18 mouse cellular contexts compared by ENCODE assay signal in the genomic region with DNA sequence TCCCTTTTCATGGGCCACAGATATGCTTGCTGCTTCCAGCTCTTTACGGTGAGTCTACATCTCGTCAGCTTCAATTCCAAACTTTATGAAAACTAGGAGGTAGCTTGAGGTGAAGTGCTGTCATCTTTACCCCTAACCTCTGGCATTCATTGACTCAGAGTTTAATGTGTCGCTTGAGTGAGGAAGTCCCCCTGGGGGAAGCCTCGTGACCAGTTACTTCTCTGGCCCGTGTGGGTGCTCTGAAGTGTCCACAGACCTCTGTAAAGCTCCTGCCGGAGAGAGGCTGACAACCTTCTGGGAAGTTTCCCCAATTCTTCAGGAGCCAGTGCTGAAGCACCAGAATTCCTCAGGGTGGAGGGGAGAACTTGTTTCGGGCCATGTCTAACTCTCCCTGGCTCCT. TPM values are rescaled to one million over a fixed set of nuclear protein-coding genes. Genes with fewer than 3 reads are reported as not detected.
DNase-seq lines count a peak whose midpoint lies in the region; ATAC-seq lines count a peak whose summit lies in the region.
"Had no signal": no experiment of that assay in that cellular context is flagged by ENCODE, and none has a peak within 500 bp of the region (broad histone marks: within the 10 kb centered on the region; RNA-seq: fewer than 3 reads in every experiment).

No protein-coding gene starts in this region.

- peaks cover 26% of the 10 kb centered on the region for H3K4me1 ChIP-seq in forebrain, embryonic 12.5 days
- H3K4me1 ChIP-seq in forebrain, embryonic 14.5 days (ENCODE audit: control insufficient read depth, insufficient read depth, low read length) = peaks cover 15% of the 10 kb centered on the region
- H3K4me1 ChIP-seq in midbrain, embryonic 15.5 days = peaks cover 33% of the 10 kb centered on the region
- peaks cover 28% of the 10 kb centered on the region for H3K4me1 ChIP-seq in midbrain, embryonic 16.5 days (ENCODE audit: control insufficient read depth, insufficient read depth, low read length)
- H3K4me1 ChIP-seq in kidney, embryonic 16.5 days (ENCODE audit: insufficient read depth, low read length) = peaks cover 32% of the 10 kb centered on the region
- H3K4me1 ChIP-seq in neural tube, embryonic 15.5 days = peaks cover 33% of the 10 kb centered on the region

- H3K4me3 ChIP-seq in forebrain, embryonic 12.5 days (replicated peaks) = no peak overlapping the region
- H3K4me3 ChIP-seq in forebrain, embryonic 14.5 days (ENCODE audit: low read depth, low read length) = no peak overlapping the region
- no peak overlapping the region for H3K4me3 ChIP-seq in midbrain, embryonic 15.5 days
- no peak overlapping the region for H3K4me3 ChIP-seq in midbrain, embryonic 16.5 days (ENCODE audit: low read depth, low read length)
- no peak overlapping the region for H3K4me3 ChIP-seq in kidney, embryonic 16.5 days (ENCODE audit: low read length)
- no peak overlapping the region for H3K4me3 ChIP-seq in neural tube, embryonic 15.5 days (replicated peaks)
- H3K4me3 ChIP-seq: intestine, embryonic 15.5 days; liver, embryonic 13.5 days had no signal

- no peak for DNase-seq in forebrain, embryonic 14.5 days (ENCODE audit: low spot score)
- no peak for DNase-seq in left cerebral cortex, postnatal 10 days (ENCODE audit: extremely low spot score in 1 of 2, low spot score in 2 of 2)
- DNase-seq in gastrocnemius, postnatal 4 days (ENCODE audit: low spot score in 2 of 2) = no peak
- DNase-seq: adrenal gland, postnatal 14 days; cerebellum, adult 9-10 months; embryo, embryonic 11 days; gastrocnemius, postnatal 10 days; heart, postnatal 14 days; liver, embryonic 13.5 days; right cerebral cortex, postnatal 4 days had no signal

- no peak overlapping the region for H3K27ac ChIP-seq in forebrain, embryonic 12.5 days
- no peak overlapping the region for H3K27ac ChIP-seq in forebrain, embryonic 14.5 days (ENCODE audit: low read depth, low read length)
- H3K27ac ChIP-seq in midbrain, embryonic 15.5 days = no peak overlapping the region
- no peak overlapping the region for H3K27ac ChIP-seq in midbrain, embryonic 16.5 days (ENCODE audit: low read length)
- peak overlapping the region; percentile 74 for H3K27ac ChIP-seq in kidney, embryonic 16.5 days (ENCODE audit: low read length)
- H3K27ac ChIP-seq in neural tube, embryonic 15.5 days (replicated peaks) = no peak overlapping the region
- H3K27ac ChIP-seq: intestine, embryonic 15.5 days; liver, embryonic 13.5 days had no signal

- no peak for ATAC-seq in forebrain, embryonic 12.5 days (ENCODE audit: low FRiP score)
- no peak for ATAC-seq in forebrain, embryonic 14.5 days
- no peak for ATAC-seq in midbrain, embryonic 15.5 days (replicated peaks)
- no peak for ATAC-seq in midbrain, embryonic 16.5 days
- ATAC-seq in kidney, embryonic 16.5 days (ENCODE audit: low FRiP score, low TSS enrichment) = no peak
- ATAC-seq in neural tube, embryonic 15.5 days (ENCODE audit: low FRiP score) = no peak
- ATAC-seq: intestine, embryonic 15.5 days; lung, postnatal 0 days had no signal

- H3K4me2 ChIP-seq in forebrain, embryonic 12.5 days = peak overlapping the region; percentile 96; the same call in 1 of the 2 replicates
- no peak overlapping the region for H3K4me2 ChIP-seq in forebrain, embryonic 14.5 days (ENCODE audit: low read length)
- H3K4me2 ChIP-seq in midbrain, embryonic 15.5 days = peak overlapping the region; percentile 86; the same call in 1 of the 2 replicates
- no peak overlapping the region for H3K4me2 ChIP-seq in midbrain, embryonic 16.5 days (ENCODE audit: low read length)
- H3K4me2 ChIP-seq in kidney, embryonic 16.5 days (replicated peaks; ENCODE audit: low read depth, low read length) = peak overlapping the region; percentile 93
- peak overlapping the region; percentile 95 for H3K4me2 ChIP-seq in neural tube, embryonic 15.5 days

- intact Hi-C loops in left cerebral cortex, postnatal 10 days (cut with DNase I) = loop anchor here (5.0 kb wide), 1 partner anchor 35 kb away; a partner anchor contains a TSS

- no peaks in the 10 kb centered on the region for H3K36me3 ChIP-seq in forebrain, embryonic 12.5 days (replicated peaks)
- H3K36me3 ChIP-seq in forebrain, embryonic 14.5 days (ENCODE audit: control insufficient read depth, insufficient read depth, low read length) = no peaks in the 10 kb centered on the region
- no peaks in the 10 kb centered on the region for H3K36me3 ChIP-seq in midbrain, embryonic 15.5 days (replicated peaks)
- H3K36me3 ChIP-seq in midbrain, embryonic 16.5 days (ENCODE audit: control insufficient read depth, insufficient read depth, low read length) = no peaks in the 10 kb centered on the region
- H3K36me3 ChIP-seq in kidney, embryonic 16.5 days (ENCODE audit: insufficient read depth, low read length) = no peaks in the 10 kb centered on the region
- no peaks in the 10 kb centered on the region for H3K36me3 ChIP-seq in neural tube, embryonic 15.5 days
- H3K36me3 ChIP-seq: intestine, embryonic 15.5 days; liver, embryonic 13.5 days had no signal

- WGBS in forebrain, embryonic 12.5 days = 88% methylated on average over 7 of the region's 7 CpGs
- WGBS in forebrain, embryonic 14.5 days = 88% methylated on average over 7 of the region's 7 CpGs
- 82% methylated on average over 7 of the region's 7 CpGs for WGBS in midbrain, embryonic 15.5 days
- WGBS in midbrain, embryonic 16.5 days = 85% methylated on average over 7 of the region's 7 CpGs
- 59% methylated on average over 7 of the region's 7 CpGs for WGBS in kidney, embryonic 16.5 days
- WGBS in neural tube, embryonic 15.5 days = 87% methylated on average over 7 of the region's 7 CpGs

- no peaks in the 10 kb centered on the region; the same call in 1 of the 2 replicates for H3K27me3 ChIP-seq in forebrain, embryonic 12.5 days
- H3K27me3 ChIP-seq in forebrain, embryonic 14.5 days (replicated peaks; ENCODE audit: control insufficient read depth, insufficient read depth, low read length) = no peaks in the 10 kb centered on the region
- no peaks in the 10 kb centered on the region for H3K27me3 ChIP-seq in midbrain, embryonic 15.5 days (replicated peaks)
- no peaks in the 10 kb centered on the region for H3K27me3 ChIP-seq in midbrain, embryonic 16.5 days (ENCODE audit: control insufficient read depth, insufficient read depth, low read depth, low read length)
- no peaks in the 10 kb centered on the region for H3K27me3 ChIP-seq in kidney, embryonic 16.5 days (ENCODE audit: insufficient read depth, low read length)
- H3K27me3 ChIP-seq in neural tube, embryonic 15.5 days (replicated peaks) = no peaks in the 10 kb centered on the region
- H3K27me3 ChIP-seq: CH12.LX; intestine, embryonic 15.5 days had no signal

- no peak overlapping the region for H3K9ac ChIP-seq in forebrain, embryonic 12.5 days
- no peak overlapping the region for H3K9ac ChIP-seq in forebrain, embryonic 14.5 days (ENCODE audit: low read length)
- no peak overlapping the region for H3K9ac ChIP-seq in midbrain, embryonic 15.5 days
- no peak overlapping the region for H3K9ac ChIP-seq in midbrain, embryonic 16.5 days (ENCODE audit: low read depth, low read length)
- peak overlapping the region; percentile 31; the same call in 1 of the 2 replicates for H3K9ac ChIP-seq in kidney, embryonic 16.5 days (replicated peaks; ENCODE audit: low read length)
- no peak overlapping the region for H3K9ac ChIP-seq in neural tube, embryonic 15.5 days (replicated peaks)
- H3K9ac ChIP-seq: intestine, embryonic 15.5 days; liver, embryonic 13.5 days had no signal

- H3K9me3 ChIP-seq in forebrain, embryonic 12.5 days = no peaks in the 10 kb centered on the region
- no peaks in the 10 kb centered on the region for H3K9me3 ChIP-seq in forebrain, embryonic 14.5 days (replicated peaks; ENCODE audit: control insufficient read depth, low read length)
- no peaks in the 10 kb centered on the region for H3K9me3 ChIP-seq in midbrain, embryonic 15.5 days
- H3K9me3 ChIP-seq in midbrain, embryonic 16.5 days (replicated peaks; ENCODE audit: control insufficient read depth, low read length, poor library complexity, severe bottlenecking) = no peaks in the 10 kb centered on the region
- H3K9me3 ChIP-seq in kidney, embryonic 16.5 days (ENCODE audit: low read length) = no peaks in the 10 kb centered on the region; the same call in 1 of the 2 replicates
- no peaks in the 10 kb centered on the region for H3K9me3 ChIP-seq in neural tube, embryonic 15.5 days (replicated peaks)
- H3K9me3 ChIP-seq: intestine, embryonic 15.5 days; liver, embryonic 13.5 days had no signal

RNA-seq across cellular contexts. Expression of a gene that starts 1.9 kb away (rescaled TPM):
- polyA plus RNA-seq in forebrain, embryonic 12.5 days (2016; fragmentation: Nextera tagmentation; extraction: Ambion mirVana) = 73.1 and 82.3 TPM in 2 replicates
- polyA plus RNA-seq in forebrain, embryonic 14.5 days (2014; fragmentation: Nextera tagmentation; extraction: Ambion mirVana) = 56.3 and 58.4 TPM in 2 replicates
- polyA plus RNA-seq in midbrain, embryonic 15.5 days (2015; fragmentation: Nextera tagmentation; extraction: Ambion mirVana) = 53.1 and 55.4 TPM in 2 replicates
- polyA plus RNA-seq in midbrain, embryonic 16.5 days (2015; fragmentation: Nextera tagmentation; extraction: Ambion mirVana) = 39.9 and 45.5 TPM in 2 replicates
- polyA plus RNA-seq in kidney, embryonic 16.5 days (2015; fragmentation: Nextera tagmentation; extraction: Ambion mirVana) = 31.5 and 32.2 TPM in 2 replicates
- polyA plus RNA-seq in neural tube, embryonic 15.5 days (2015; fragmentation: Nextera tagmentation; extraction: Ambion mirVana) = 44.4 and 47.0 TPM in 2 replicates
- total RNA-seq in left cerebral cortex, postnatal 10 days (2021) = 100 to 1,000 TPM; 132 to 137 TPM
- total RNA-seq in gastrocnemius, postnatal 4 days (2021) = 10 to 100 TPM; 62.1 to 72.5 TPM

RNA-seq across cellular contexts. Expression of a gene that starts 34.6 kb away (rescaled TPM):
- 734 and 738 TPM in 2 replicates for polyA plus RNA-seq in forebrain, embryonic 12.5 days (2016; fragmentation: Nextera tagmentation; extraction: Ambion mirVana)
- 452 and 491 TPM in 2 replicates for polyA plus RNA-seq in forebrain, embryonic 14.5 days (2014; fragmentation: Nextera tagmentation; extraction: Ambion mirVana)
- polyA plus RNA-seq in midbrain, embryonic 15.5 days (2015; fragmentation: Nextera tagmentation; extraction: Ambion mirVana) = 475 and 505 TPM in 2 replicates
- 502 and 561 TPM in 2 replicates for polyA plus RNA-seq in midbrain, embryonic 16.5 days (2015; fragmentation: Nextera tagmentation; extraction: Ambion mirVana)
- 481 and 498 TPM in 2 replicates for polyA plus RNA-seq in kidney, embryonic 16.5 days (2015; fragmentation: Nextera tagmentation; extraction: Ambion mirVana)
- 547 and 548 TPM in 2 replicates for polyA plus RNA-seq in neural tube, embryonic 15.5 days (2015; fragmentation: Nextera tagmentation; extraction: Ambion mirVana)
- total RNA-seq in left cerebral cortex, postnatal 10 days (2021) = 100 to 1,000 TPM; 265 to 276 TPM
- 100 to 1,000 TPM; 157 to 160 TPM for total RNA-seq in gastrocnemius, postnatal 4 days (2021)

Comparison
In these comparisons a context has a peak if more than half of its experiments do, and no peak if none do; other contexts are left out.
1. H3K4me2 ChIP-seq: peak in forebrain, embryonic 12.5 days (single experiment), midbrain, embryonic 15.5 days (single experiment), kidney, embryonic 16.5 days (single experiment) and neural tube, embryonic 15.5 days (single experiment); none in forebrain, embryonic 14.5 days (single experiment) and midbrain, embryonic 16.5 days (single experiment).